Mouse (Mus musculus): ENCODE measurements at regions not wholly inside any gene's neighbourhood (a gene's known extent, or its start where the extent isn't known, plus 50 kb on each side); places are given as distances from the start of the nearest gene placed in this dataset.

DNA sequence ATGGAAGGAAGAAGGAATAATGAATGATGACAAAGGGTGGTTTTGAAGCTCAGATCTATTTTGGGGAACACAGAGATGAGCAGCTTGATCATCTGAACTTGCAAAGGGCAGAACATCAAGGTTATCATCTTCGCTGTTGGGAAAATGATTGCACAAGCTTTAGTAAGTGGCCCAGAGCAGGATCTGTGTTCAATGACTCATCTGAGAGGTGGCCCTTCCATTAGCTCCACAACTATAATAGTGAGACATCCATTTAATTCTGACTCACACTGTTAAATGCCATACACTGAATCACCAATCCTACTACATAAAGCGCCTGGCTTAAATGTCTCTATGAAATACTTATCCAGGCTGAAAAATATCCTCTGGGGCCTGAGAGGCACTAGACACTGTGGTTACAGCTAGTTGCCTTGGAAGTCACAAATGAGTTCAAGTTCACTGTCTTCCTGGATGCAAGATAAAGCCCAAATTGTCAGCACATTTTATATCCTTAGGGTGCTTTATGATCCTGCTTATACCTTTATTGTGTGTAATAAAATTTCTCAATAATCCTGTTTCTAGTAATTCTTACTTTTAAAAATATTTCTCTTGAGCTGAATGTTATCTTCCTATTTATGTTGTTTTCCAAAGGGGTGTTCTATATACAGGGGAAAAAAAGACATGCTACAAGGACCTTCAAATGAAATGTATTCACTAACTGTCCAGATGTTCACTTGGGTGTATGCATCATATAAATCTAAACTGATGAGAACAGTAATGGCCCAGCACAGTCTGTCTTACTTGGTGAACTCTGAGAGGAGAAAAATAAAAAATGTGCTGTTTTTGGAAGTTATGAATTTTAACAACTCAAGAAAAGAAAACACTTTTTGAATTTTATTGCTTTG lies 687.9 kb upstream of the Cited2 start:
- no peak for TF ChIP-seq GATA4 (IDR thresholded peaks at IDR 0.05; ENCODE audit: insufficient replicate concordance, low read length)

DNA sequence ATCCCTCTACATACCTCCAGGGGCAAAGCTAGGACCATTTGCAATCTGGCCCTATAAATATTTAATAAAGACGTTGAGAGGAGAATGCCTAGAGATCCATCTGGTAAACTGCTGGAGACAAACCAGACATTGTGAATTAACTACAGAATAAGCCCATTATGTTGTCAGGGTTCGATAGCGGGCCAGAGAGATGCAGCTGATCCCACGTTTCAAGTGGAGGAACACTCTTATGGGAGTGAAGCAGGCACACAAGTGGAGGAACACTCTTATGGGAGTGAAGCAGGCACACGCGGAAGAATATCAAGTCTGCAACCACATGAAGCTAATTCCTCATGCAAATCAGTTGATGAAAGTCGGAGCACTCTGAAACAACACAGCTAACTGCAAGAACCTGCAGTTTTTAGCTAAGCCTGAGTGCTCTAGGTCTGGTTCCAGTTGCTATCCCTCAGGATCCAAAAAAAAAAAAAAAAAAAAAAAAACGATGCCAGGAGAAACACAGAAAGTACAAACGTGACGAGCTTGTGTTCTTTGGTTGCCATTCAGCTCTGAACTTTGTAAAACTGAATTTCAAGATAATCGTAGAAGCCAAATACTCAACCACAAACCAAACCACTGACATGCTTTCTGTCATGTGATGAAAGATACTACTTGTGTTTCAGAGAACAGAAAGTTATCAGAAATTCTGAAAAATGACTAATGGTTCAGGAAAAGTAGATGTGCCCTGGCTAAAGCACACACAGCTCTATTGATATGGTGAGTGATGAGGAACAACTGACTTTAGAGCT lies 684.6 kb upstream of the Cited2 start:
- no peak for TF ChIP-seq GATA4 (IDR thresholded peaks at IDR 0.05; ENCODE audit: insufficient replicate concordance, low read length)

DNA sequence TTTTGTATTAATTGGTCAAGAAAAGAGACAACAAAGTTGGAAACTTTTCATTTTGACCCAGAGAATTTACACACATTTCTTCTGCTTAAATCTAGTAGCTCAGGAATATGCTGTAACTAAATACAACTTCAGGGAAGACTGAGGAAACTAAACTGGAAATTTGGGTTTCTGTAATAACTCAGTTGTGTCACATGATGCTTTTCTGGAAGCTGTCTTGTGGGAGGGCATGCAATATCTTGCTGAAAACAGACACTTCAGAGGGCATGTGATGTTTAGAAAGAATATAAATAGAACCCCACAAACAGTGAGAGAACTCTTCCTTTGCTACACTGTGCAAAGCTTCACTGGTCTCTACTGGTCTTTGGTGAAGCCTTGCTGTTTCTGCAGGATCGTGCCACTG lies 680.9 kb upstream of the Cited2 start:
- TF ChIP-seq GATA4 (IDR thresholded peaks at IDR 0.05; ENCODE audit: insufficient replicate concordance, low read length): no peak

DNA sequence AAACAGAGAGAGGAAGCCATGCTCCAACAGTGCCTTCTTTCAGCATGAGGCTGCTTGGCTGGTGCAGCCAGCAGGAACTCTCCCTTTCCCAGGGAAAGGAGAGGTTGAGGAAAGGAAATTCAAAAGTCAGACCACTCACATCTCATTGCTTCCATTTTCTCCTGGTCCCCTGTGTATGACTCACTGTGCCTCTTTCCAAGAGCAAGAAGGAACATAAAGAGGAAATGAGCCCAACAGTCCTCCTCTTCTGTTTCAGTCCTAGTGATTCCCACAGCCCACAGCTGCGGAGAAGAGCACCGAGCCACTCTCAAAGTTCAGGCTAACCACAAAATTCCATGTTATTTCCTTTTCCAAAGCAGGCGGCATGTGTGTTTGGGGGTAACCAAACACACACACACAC lies 680.0 kb upstream of the Cited2 start:
- TF ChIP-seq GATA4 (IDR thresholded peaks at IDR 0.05; ENCODE audit: insufficient replicate concordance, low read length): no peak

DNA sequence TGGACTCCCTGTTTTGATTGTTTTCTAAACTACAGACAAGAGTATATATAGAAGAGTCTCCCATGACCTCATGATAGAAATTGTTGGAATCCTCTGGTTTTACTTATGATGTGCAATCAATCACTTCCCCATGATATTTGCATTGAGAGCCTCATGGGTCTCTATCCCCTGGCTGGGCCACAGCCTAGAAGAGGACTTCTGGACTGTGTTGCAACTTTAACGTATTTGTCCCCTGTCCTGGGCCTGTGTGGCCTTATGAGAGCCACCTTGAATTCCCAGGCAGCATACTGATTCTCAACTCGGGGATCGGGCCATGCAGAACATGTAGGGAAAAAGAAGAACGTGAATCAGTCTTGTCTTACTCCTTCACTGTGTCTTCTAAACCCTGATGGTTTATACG lies 676.3 kb upstream of the Cited2 start:
- TF ChIP-seq GATA4 (IDR thresholded peaks at IDR 0.05; ENCODE audit: insufficient replicate concordance, low read length): no peak

- no peak for TF ChIP-seq GATA4 (IDR thresholded peaks at IDR 0.05; ENCODE audit: insufficient replicate concordance, low read length)
Observed at GRCm38 (mm10) chr10:17072906-17073305, 650.1 kb upstream of the Cited2 start.

- no peak for TF ChIP-seq GATA4 (IDR thresholded peaks at IDR 0.05; ENCODE audit: insufficient replicate concordance, low read length)
Observed at GRCm38 (mm10) chr10:17074013-17074401, 649.0 kb upstream of the Cited2 start.

DNA sequence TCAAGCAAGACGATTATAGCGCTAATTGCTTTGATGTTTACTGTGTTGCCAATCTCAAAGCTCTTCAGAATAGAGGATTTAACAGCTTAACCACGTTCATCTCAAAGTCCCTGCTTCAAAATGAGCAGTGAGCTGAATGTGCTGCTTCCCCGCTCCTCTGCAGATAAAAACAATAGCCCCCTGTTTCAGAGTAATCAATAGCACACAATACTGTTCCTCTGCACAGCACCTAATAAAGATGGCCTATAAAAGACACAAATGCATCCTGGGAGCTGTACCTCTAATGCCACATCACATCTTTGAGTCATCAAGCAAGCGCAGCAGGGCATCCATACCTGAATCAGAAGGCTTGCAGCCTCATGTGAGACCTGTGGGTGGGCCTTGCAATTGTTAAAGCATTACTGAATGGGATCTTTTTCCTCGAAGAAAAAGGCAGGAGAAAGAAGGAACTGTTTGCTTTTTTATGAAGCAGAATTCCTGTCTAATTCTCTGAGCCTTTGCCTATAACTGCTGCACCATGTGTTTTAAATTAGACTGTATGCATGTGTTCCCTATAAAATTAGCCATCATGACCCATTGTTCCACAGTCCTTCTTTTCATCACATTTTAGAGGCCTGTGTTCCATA lies 648.5 kb upstream of the Cited2 start:
- no peak for TF ChIP-seq GATA4 (IDR thresholded peaks at IDR 0.05; ENCODE audit: insufficient replicate concordance, low read length)

GRCm38 (mm10) chr10:17075147-17075546 lies 647.9 kb upstream of the Cited2 start:
- no peak for TF ChIP-seq GATA4 (IDR thresholded peaks at IDR 0.05; ENCODE audit: insufficient replicate concordance, low read length)

DNA sequence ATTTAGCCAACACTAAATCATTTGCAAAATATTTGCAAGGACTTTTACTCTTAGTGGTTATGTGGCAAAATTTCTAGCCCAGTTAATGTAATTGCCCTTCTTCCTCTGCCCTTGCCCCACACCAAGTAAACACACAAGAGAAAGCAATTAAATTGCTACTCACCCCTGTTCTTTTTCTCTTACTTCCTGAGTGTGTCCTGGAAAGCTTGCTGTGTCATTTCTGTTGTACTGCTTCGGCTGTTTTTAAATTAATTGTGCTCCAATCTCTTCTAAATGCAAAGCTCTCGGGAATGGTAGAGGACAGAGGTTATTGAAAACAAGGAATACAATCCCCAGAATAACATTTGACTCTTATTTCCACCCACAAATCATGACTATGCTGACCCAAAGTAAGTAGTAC lies 647.4 kb upstream of the Cited2 start:
- no peak for TF ChIP-seq GATA4 (IDR thresholded peaks at IDR 0.05; ENCODE audit: insufficient replicate concordance, low read length)

DNA sequence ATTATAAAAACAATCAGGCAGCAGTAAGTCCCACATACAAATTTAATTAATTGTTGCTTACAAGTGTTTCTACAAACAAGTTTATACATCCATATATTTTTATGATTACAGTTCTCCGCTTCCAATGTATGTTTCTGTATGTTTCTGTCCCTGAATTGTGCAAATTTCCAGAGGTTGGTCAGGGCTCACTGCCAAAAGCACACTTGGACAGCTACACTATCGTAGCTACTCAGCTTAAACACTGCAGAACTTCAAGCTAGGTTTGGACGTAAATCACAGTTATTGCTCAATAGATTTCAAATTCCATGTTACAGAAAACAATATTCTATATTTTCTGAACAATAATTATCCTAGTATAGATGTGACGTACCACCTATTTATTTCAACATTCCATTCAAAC lies 646.8 kb upstream of the Cited2 start:
- TF ChIP-seq GATA4 (IDR thresholded peaks at IDR 0.05; ENCODE audit: insufficient replicate concordance, low read length): no peak

DNA sequence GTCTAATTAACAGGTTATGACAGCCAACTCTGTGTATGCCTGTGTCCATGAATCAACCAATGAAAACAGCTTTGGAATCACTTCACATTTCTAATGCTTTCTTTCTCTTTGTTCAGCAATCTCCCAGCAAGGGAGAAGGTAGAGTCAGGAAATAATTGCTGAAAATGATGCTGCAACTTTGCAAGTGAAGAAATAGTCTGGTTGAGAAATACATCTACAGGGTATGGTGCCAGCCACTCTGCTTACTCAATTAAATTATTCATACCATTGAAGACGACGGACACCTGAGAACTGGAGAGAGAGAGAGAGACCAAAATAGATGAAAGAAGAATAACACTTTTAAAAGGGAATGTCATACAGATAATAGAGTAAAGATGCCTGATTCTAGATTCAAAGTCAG lies 645.4 kb upstream of the Cited2 start:
- no peak for TF ChIP-seq GATA4 (IDR thresholded peaks at IDR 0.05; ENCODE audit: insufficient replicate concordance, low read length)

DNA sequence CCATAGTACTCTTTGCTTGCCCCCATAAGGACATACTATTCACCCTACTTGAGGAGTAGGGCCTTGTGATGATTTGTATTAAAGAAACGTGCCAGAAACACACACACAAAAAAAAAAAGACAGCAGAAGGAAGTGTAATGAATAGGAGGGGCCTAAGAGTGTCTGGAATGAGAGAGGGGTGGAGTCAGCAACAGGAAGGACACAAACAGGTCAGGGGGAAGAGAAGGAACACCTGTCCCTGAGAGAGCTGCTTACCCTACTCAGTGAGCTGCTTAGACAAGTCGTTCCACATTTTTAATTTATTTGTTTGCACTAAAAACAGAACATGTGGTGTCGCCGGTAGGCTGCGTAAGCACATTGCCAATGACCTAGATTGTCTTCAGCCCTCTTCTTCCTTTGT lies 642.2 kb upstream of the Cited2 start:
- TF ChIP-seq GATA4 (IDR thresholded peaks at IDR 0.05; ENCODE audit: insufficient replicate concordance, low read length): no peak

GRCm38 (mm10) chr10:17082926-17083325 lies 640.1 kb upstream of the Cited2 start:
- no peak for TF ChIP-seq GATA4 (IDR thresholded peaks at IDR 0.05; ENCODE audit: insufficient replicate concordance, low read length)

DNA sequence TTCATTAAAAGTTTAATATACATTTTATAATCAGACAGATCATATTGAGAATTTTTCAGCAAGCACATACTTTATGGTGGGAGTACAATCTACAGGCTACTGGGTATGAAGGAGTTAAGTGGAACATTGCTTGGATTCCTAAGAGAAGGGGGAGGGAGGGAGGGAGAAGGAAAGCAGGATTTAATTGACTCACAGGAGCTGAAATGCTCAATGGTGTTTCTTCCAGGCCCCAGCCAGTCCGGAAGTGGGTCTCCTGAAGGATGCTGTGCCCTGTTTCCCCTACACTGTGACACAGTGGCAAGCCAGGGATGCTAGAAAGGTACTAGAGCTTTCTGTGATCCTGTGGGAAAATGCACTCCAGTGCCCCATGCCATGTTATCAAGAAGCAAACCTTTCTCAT lies 621.0 kb upstream of the Cited2 start:
- no peak for TF ChIP-seq GATA4 (IDR thresholded peaks at IDR 0.05; ENCODE audit: insufficient replicate concordance, low read length)

- no peak for TF ChIP-seq GATA4 (IDR thresholded peaks at IDR 0.05; ENCODE audit: insufficient replicate concordance, low read length)
Observed at GRCm38 (mm10) chr10:17103416-17103815, 619.6 kb upstream of the Cited2 start.

Measured in liver, adult (tissue).